Mouse (Mus musculus): ENCODE measurements around the gene 4921524J17Rik. TPM values are rescaled to one million over a fixed set of nuclear protein-coding genes. Genes with fewer than 3 reads are reported as not detected.

The 4921524J17Rik gene
- polyA plus RNA-seq, 1 experiment from 2014 or later = 33.2 TPM

GRCm38 (mm10) chr8:85452328-85452727 is 19.7 kb upstream of the 4921524J17Rik start:
- no peaks in the 10 kb centered on the region for H3K36me3 ChIP-seq (ENCODE audit: control insufficient read depth, insufficient read depth, low read length)
- peaks cover 4% of the 10 kb centered on the region; the same call in 1 of the 2 replicates for H3K4me1 ChIP-seq (ENCODE audit: control insufficient read depth, insufficient read depth, low read length)
- no peak overlapping the region for H3K27ac ChIP-seq (ENCODE audit: low read length)
- H3K9ac ChIP-seq (ENCODE audit: low read depth, low read length) = no peak overlapping the region
- H3K9me3 ChIP-seq (ENCODE audit: control insufficient read depth, low read length) = no peaks in the 10 kb centered on the region
- H3K4me2 ChIP-seq (ENCODE audit: low read depth, low read length) = peak overlapping the region; percentile 33; the same call in 1 of the 2 replicates
- H3K4me3 ChIP-seq (ENCODE audit: low read length) = 0 out of 2 replicates have a peak overlapping the region, but pooled peaks have one; percentile 5
- ATAC-seq = 0 out of 2 replicates have a peak, but pooled peaks have one; percentile 23
- 22% methylated on average over 14 of the region's 14 CpGs for WGBS
- no peaks in the 10 kb centered on the region for H3K27me3 ChIP-seq (replicated peaks; ENCODE audit: control insufficient read depth, insufficient read depth, low read length)

DNA sequence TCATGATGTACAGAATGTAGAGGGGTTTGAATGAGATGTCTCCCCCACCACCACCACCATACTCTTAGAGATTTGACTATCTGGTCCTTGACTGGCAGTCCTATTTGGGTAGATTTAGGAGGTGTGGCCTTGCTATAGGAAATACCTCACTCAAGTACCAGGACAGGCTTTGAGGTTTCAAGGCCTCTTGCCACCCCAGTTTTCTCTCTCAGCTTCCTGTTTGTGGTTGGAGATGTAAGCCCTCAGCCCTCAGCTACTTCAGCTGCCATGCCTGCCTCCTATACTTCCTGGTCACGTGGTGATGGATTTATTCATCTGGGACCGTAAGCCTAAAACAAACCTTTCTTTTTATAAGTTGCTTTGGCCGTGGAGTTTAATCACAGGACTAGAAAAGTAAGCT is 17.7 kb upstream of the 4921524J17Rik start:
- H3K9ac ChIP-seq (ENCODE audit: low read depth, low read length) = no peak overlapping the region

GRCm38 (mm10) chr8:85445936-85446685 is 13.5 kb upstream of the 4921524J17Rik start:
- no peak for ATAC-seq
- Histone ChIP-seq H3K27me3 (replicated peaks; ENCODE audit: control insufficient read depth, insufficient read depth, low read length) (no peaks in the 10 kb centered on the region), H3K9me3 (ENCODE audit: control insufficient read depth, low read length) (no peaks in the 10 kb centered on the region), H3K4me1 (ENCODE audit: control insufficient read depth, insufficient read depth, low read length) (no peaks in the 10 kb centered on the region), H3K36me3 (ENCODE audit: control insufficient read depth, insufficient read depth, low read length) (no peaks in the 10 kb centered on the region), H3K9ac (ENCODE audit: low read depth, low read length) (no peak overlapping the region), H3K27ac (ENCODE audit: low read length) (no peak overlapping the region), H3K4me2 (ENCODE audit: low read depth, low read length) (no peak overlapping the region), H3K4me3 (ENCODE audit: low read length) (no peak overlapping the region)
- WGBS = 76% methylated on average over 15 of the region's 15 CpGs

More for the DNA sequence above, 17.7 kb upstream of the 4921524J17Rik start:
- WGBS = 75% methylated on average over 3 of the region's 3 CpGs
- no peak for ATAC-seq
- Histone ChIP-seq H3K9me3 (ENCODE audit: control insufficient read depth, low read length) (no peaks in the 10 kb centered on the region), H3K4me1 (ENCODE audit: control insufficient read depth, insufficient read depth, low read length) (peaks cover 4% of the 10 kb centered on the region; the same call in 1 of the 2 replicates), H3K4me2 (ENCODE audit: low read depth, low read length) (no peak overlapping the region), H3K27me3 (replicated peaks; ENCODE audit: control insufficient read depth, insufficient read depth, low read length) (no peaks in the 10 kb centered on the region), H3K27ac (ENCODE audit: low read length) (no peak overlapping the region), H3K4me3 (ENCODE audit: low read length) (no peak overlapping the region), H3K36me3 (ENCODE audit: control insufficient read depth, insufficient read depth, low read length) (no peaks in the 10 kb centered on the region)

- Histone ChIP-seq H3K9ac (ENCODE audit: low read depth, low read length) (no peak overlapping the region), H3K4me3 (ENCODE audit: low read length) (no peak overlapping the region), H3K4me1 (ENCODE audit: control insufficient read depth, insufficient read depth, low read length) (no peaks in the 10 kb centered on the region), H3K27me3 (replicated peaks; ENCODE audit: control insufficient read depth, insufficient read depth, low read length) (no peaks in the 10 kb centered on the region), H3K36me3 (ENCODE audit: control insufficient read depth, insufficient read depth, low read length) (no peaks in the 10 kb centered on the region), H3K27ac (ENCODE audit: low read length) (no peak overlapping the region), H3K4me2 (ENCODE audit: low read depth, low read length) (no peak overlapping the region), H3K9me3 (ENCODE audit: control insufficient read depth, low read length) (no peaks in the 10 kb centered on the region)
- ATAC-seq = no peak
These were observed 11.5 kb upstream of the 4921524J17Rik start for GRCm38 (mm10) chr8:85444092-85444491.

- ATAC-seq = no peak
- Histone ChIP-seq H3K27me3 (replicated peaks; ENCODE audit: control insufficient read depth, insufficient read depth, low read length) (no peaks in the 10 kb centered on the region), H3K4me1 (ENCODE audit: control insufficient read depth, insufficient read depth, low read length) (no peaks in the 10 kb centered on the region), H3K4me3 (ENCODE audit: low read length) (no peak overlapping the region), H3K9me3 (ENCODE audit: control insufficient read depth, low read length) (no peaks in the 10 kb centered on the region), H3K4me2 (ENCODE audit: low read depth, low read length) (no peak overlapping the region), H3K9ac (ENCODE audit: low read depth, low read length) (no peak overlapping the region), H3K36me3 (ENCODE audit: control insufficient read depth, insufficient read depth, low read length) (no peaks in the 10 kb centered on the region), H3K27ac (ENCODE audit: low read length) (no peak overlapping the region)
- WGBS = 59% methylated on average over 5 of the region's 5 CpGs
These were observed 8.9 kb upstream of the 4921524J17Rik start for GRCm38 (mm10) chr8:85441564-85441963.

- no peak for ATAC-seq
- Histone ChIP-seq H3K4me2 (ENCODE audit: low read depth, low read length) (no peak overlapping the region), H3K4me1 (ENCODE audit: control insufficient read depth, insufficient read depth, low read length) (peaks cover 14% of the 10 kb centered on the region), H3K27ac (ENCODE audit: low read length) (no peak overlapping the region), H3K4me3 (ENCODE audit: low read length) (no peak overlapping the region), H3K9me3 (ENCODE audit: control insufficient read depth, low read length) (no peaks in the 10 kb centered on the region), H3K36me3 (ENCODE audit: control insufficient read depth, insufficient read depth, low read length) (no peaks in the 10 kb centered on the region), H3K9ac (ENCODE audit: low read depth, low read length) (no peak overlapping the region), H3K27me3 (replicated peaks; ENCODE audit: control insufficient read depth, insufficient read depth, low read length) (no peaks in the 10 kb centered on the region)
- 49% methylated on average over 5 of the region's 5 CpGs for WGBS
These were observed 3.1 kb upstream of the 4921524J17Rik start for GRCm38 (mm10) chr8:85435736-85436135.

- Histone ChIP-seq H3K4me3 (ENCODE audit: low read length) (no peak overlapping the region), H3K27ac (ENCODE audit: low read length) (no peak overlapping the region), H3K9me3 (ENCODE audit: control insufficient read depth, low read length) (no peaks in the 10 kb centered on the region), H3K4me1 (ENCODE audit: control insufficient read depth, insufficient read depth, low read length) (peaks cover 17% of the 10 kb centered on the region), H3K36me3 (ENCODE audit: control insufficient read depth, insufficient read depth, low read length) (no peaks in the 10 kb centered on the region), H3K27me3 (replicated peaks; ENCODE audit: control insufficient read depth, insufficient read depth, low read length) (no peaks in the 10 kb centered on the region), H3K9ac (ENCODE audit: low read depth, low read length) (no peak overlapping the region), H3K4me2 (ENCODE audit: low read depth, low read length) (no peak overlapping the region)
- 83% methylated on average over 12 of the region's 12 CpGs for WGBS
- no peak for ATAC-seq
These were observed 2.2 kb upstream of the 4921524J17Rik start for GRCm38 (mm10) chr8:85434817-85435216.

DNA sequence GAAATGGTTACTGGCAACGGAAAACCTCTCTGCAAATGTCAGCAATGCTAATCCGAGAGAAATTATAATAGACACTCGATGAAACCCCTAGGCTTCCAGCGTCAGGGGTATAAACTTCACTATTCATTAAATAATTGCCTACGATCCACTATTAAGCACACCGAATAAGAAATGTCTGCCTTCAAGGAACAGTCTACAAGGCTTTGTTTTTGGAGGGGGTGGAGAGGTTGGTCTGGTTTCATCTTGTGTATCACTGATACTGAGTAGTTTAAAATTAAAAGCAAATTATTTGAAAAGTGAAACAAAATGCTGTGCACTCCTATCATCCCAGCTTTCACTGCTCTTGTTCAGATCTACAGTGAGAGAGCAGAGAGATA is 372 bp upstream of the 4921524J17Rik start:
- H3K4me2 ChIP-seq (ENCODE audit: low read depth, low read length) = peak overlapping the region; percentile 47
- H3K27me3 ChIP-seq (replicated peaks; ENCODE audit: control insufficient read depth, insufficient read depth, low read length) = no peaks in the 10 kb centered on the region
- no peaks in the 10 kb centered on the region for H3K36me3 ChIP-seq (ENCODE audit: control insufficient read depth, insufficient read depth, low read length)
- peak overlapping the region; percentile 78 for H3K4me3 ChIP-seq (ENCODE audit: low read length)
- no peaks in the 10 kb centered on the region for H3K9me3 ChIP-seq (ENCODE audit: control insufficient read depth, low read length)
- WGBS = 3% methylated on average over 6 of the region's 6 CpGs
- H3K4me1 ChIP-seq (ENCODE audit: control insufficient read depth, insufficient read depth, low read length) = peaks cover 26% of the 10 kb centered on the region
- peak; percentile 47 for ATAC-seq
- H3K27ac ChIP-seq (ENCODE audit: low read length) = no peak overlapping the region
- H3K9ac ChIP-seq (ENCODE audit: low read depth, low read length) = 0 out of 2 replicates have a peak overlapping the region, but pooled peaks have one; percentile 34

GRCm38 (mm10) chr8:85431281-85432167 is 1.1 kb downstream of the 4921524J17Rik start:
- ATAC-seq = no peak
- WGBS = 11% methylated on average over 10 of the region's 10 CpGs

More at GRCm38 (mm10) chr8:85431281-85432167, 1.1 kb downstream of the 4921524J17Rik start:
- Histone ChIP-seq H3K36me3 (ENCODE audit: control insufficient read depth, insufficient read depth, low read length) (no peaks in the 10 kb centered on the region), H3K27ac (ENCODE audit: low read length) (no peak overlapping the region), H3K4me3 (ENCODE audit: low read length) (peak overlapping the region; percentile 78), H3K27me3 (replicated peaks; ENCODE audit: control insufficient read depth, insufficient read depth, low read length) (no peaks in the 10 kb centered on the region), H3K4me1 (ENCODE audit: control insufficient read depth, insufficient read depth, low read length) (peaks cover 26% of the 10 kb centered on the region), H3K4me2 (ENCODE audit: low read depth, low read length) (peak overlapping the region; percentile 47), H3K9ac (ENCODE audit: low read depth, low read length) (peak overlapping the region; percentile 90; the same call in 1 of the 2 replicates), H3K9me3 (ENCODE audit: control insufficient read depth, low read length) (no peaks in the 10 kb centered on the region)

Measured in intestine, embryonic 16.5 days (tissue).